Mouse (Mus musculus): ENCODE data around the gene Micu1.

Gene Micu1

GRCm38 (mm10) chr10:59727251-59727650 is 25.0 kb downstream of the Micu1 start:
- no peak for DNase-seq

- no peak for DNase-seq
Measured at GRCm38 (mm10) chr10:59729261-59729660, 27.0 kb downstream of the Micu1 start.

- DNase-seq, result no peak
Measured at GRCm38 (mm10) chr10:59729842-59730241, 27.6 kb downstream of the Micu1 start.

GRCm38 (mm10) chr10:59736027-59736598 is 33.8 kb downstream of the Micu1 start:
- DNase-seq, result peak in 1 of 2 experiments; percentile 13

- DNase-seq, result no peak
Measured at GRCm38 (mm10) chr10:59741448-59741847, 39.2 kb downstream of the Micu1 start.

GRCm38 (mm10) chr10:59743397-59743796 is 41.1 kb downstream of the Micu1 start:
- no peak for DNase-seq

GRCm38 (mm10) chr10:59743969-59744368 is 41.7 kb downstream of the Micu1 start:
- no peak for DNase-seq

- no peak for DNase-seq
Measured at GRCm38 (mm10) chr10:59747334-59747733, 45.1 kb downstream of the Micu1 start.

GRCm38 (mm10) chr10:59748699-59749200 is 46.5 kb downstream of the Micu1 start:
- DNase-seq, result no peak

- DNase-seq, result no peak
Measured at GRCm38 (mm10) chr10:59753538-59754069, 51.3 kb downstream of the Micu1 start.

GRCm38 (mm10) chr10:59754104-59754503 is 51.8 kb downstream of the Micu1 start:
- no peak for DNase-seq

- DNase-seq, result no peak
Measured at GRCm38 (mm10) chr10:59754901-59755300, 52.6 kb downstream of the Micu1 start.

- DNase-seq, result no peak
Measured at GRCm38 (mm10) chr10:59755681-59756080, 53.4 kb downstream of the Micu1 start.

GRCm38 (mm10) chr10:59756090-59756489 is 53.8 kb downstream of the Micu1 start:
- DNase-seq, result no peak

- DNase-seq, result no peak
Measured at GRCm38 (mm10) chr10:59756570-59756969, 54.3 kb downstream of the Micu1 start.

GRCm38 (mm10) chr10:59764781-59765180 is 62.5 kb downstream of the Micu1 start:
- DNase-seq, result no peak

- DNase-seq, result no peak
Measured at GRCm38 (mm10) chr10:59768369-59769079, 66.2 kb downstream of the Micu1 start.

GRCm38 (mm10) chr10:59771375-59772048 is 69.2 kb downstream of the Micu1 start:
- DNase-seq, result no peak

- no peak for DNase-seq
Measured at GRCm38 (mm10) chr10:59772049-59772397, 69.7 kb downstream of the Micu1 start.

GRCm38 (mm10) chr10:59773441-59774140 is 71.3 kb downstream of the Micu1 start:
- DNase-seq, result no peak

GRCm38 (mm10) chr10:59774141-59774534 is 71.9 kb downstream of the Micu1 start:
- no peak for DNase-seq

GRCm38 (mm10) chr10:59777246-59777645 is 75.0 kb downstream of the Micu1 start:
- DNase-seq, result no peak

GRCm38 (mm10) chr10:59778137-59778710 is 75.9 kb downstream of the Micu1 start:
- no peak for DNase-seq

Measured in spleen, adult 18-20 months (tissue).